Mouse (Mus musculus) liver, adult 2 months (tissue): ENCODE data around the gene Sh3bp2.

Source experiments
- CTCF ChIP-seq: fragments of 200-500 bp; IDR thresholded peaks from 2 replicates; pipeline ENCODE4 v1.5.1; 2011; ENCODE audit warnings: low read depth, low read length, control low read depth
- POLR2A ChIP-seq: fragments of 200-500 bp; IDR thresholded peaks from 2 replicates; pipeline ENCODE4 v1.6.1; 2011; ENCODE audit warnings: low read length, control low read depth; ENCODE audit not compliant: insufficient read depth; ENCODE audit errors: extremely low read depth

DNA sequence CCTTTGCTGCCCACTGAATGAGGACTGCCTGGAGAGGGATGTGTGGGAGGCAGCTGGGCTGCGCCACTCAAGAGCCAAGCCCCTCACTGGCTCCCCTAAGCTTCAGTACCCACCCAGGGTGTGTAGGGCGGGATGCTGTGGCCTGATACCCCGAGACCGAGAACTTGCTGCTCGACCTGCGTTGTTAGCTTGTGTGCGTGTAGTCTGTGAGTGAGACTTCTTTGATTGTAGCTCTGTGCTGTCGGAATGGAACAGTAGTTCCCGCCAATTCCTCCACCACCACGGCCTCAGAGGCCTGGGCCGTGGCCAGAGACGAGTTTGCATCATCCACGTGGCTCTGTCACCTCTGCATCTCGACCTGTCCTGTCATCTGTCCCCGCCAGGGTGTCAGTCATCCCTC is 39.9 kb upstream of the Sh3bp2 start:
- no peak for TF ChIP-seq CTCF
- no peak for TF ChIP-seq POLR2A
